ENCODE assay signal across 8 mouse cellular contexts in the genomic region with DNA sequence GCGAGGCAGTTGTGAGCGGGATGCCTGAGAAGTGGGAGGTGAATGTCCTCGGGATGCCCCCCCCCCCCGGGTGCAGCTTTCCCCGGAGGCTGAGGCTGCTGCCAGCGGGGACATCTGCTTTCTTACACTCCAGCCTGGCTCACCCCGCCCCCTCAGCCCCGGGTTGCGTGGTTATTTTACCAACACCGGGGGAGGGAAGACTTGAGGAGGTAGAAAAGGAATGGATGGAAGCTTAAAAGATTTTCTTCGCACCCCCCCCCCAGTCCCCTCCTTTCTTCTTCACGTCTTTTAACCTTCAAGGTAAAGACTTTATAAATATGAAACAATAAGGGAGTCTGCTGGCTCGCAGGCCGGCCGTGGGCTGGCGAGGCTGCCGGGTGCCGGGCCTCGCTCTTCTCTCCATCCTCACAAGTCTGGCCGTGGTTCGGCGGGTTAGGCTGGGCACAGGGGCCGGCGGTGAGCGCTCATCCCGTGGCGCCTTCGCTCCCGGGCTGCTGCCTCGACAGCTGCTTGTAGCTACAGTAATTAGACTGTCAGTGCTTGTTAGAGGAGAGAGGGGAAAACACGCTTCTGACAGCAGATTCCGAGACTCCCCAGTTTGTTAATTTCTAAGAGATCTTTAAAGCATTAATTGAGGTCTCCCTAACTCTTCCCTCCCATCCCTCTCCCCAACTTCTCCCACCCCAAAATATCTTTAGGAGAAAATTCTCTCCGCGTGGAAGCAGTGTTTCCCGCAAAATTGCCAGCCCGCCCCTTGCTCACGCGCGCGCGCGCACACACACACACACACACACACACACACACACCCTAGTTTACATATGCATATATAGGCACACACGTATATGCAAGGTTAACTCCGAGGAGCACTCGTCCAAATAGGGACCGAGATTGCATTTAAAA. TPM values are rescaled to one million over a fixed set of nuclear protein-coding genes. Genes with fewer than 3 reads are reported as not detected.
DNase-seq lines count a peak whose midpoint lies in the region; ATAC-seq and TF ChIP-seq lines count a peak whose summit lies in the region.

No protein-coding gene starts in this region.

- DNase-seq in adrenal gland, adult 18-20 months (ENCODE audit: low spot score in 2 of 2), result peak; percentile 15 to 28
- DNase-seq in adrenal gland, adult 8-10 months, result no peak
- peak; percentile 36 for DNase-seq in adrenal gland, postnatal 25 days
- DNase-seq in embryonic facial prominence, embryonic 14.5 days (ENCODE audit: low spot score), result peak; percentile 68
- DNase-seq in heart, postnatal 14 days, result peak; percentile 19 to 40
- DNase-seq in layer of hippocampus, adult 9-11 months, result peak; percentile 79
- DNase-seq in lung, postnatal 0 days (ENCODE audit: low spot score), result peak; percentile 24
- DNase-seq in right cerebral cortex, postnatal 10 days (ENCODE audit: low spot score in 2 of 2), result peak; percentile 85 to 89

- no peak for TF ChIP-seq CTCF in lung, postnatal 0 days (IDR thresholded peaks at IDR 0.05)

- no peak for TF ChIP-seq EP300 in lung, postnatal 0 days (IDR thresholded peaks at IDR 0.05)

- H3K4me3 ChIP-seq in embryonic facial prominence, embryonic 14.5 days (ENCODE audit: low read depth, low read length), result peak overlapping the region; percentile 60
- H3K4me3 ChIP-seq in lung, postnatal 0 days (ENCODE audit: low read depth, low read length), result peak overlapping the region; percentile 48

- H3K36me3 ChIP-seq in embryonic facial prominence, embryonic 14.5 days (ENCODE audit: control insufficient read depth, insufficient read depth, low read length), result no peaks in the 10 kb centered on the region
- no peaks in the 10 kb centered on the region for H3K36me3 ChIP-seq in lung, postnatal 0 days (ENCODE audit: insufficient read depth, low read length)

- no peaks in the 10 kb centered on the region for H3K9me3 ChIP-seq in embryonic facial prominence, embryonic 14.5 days (ENCODE audit: control insufficient read depth, low read length)
- H3K9me3 ChIP-seq in lung, postnatal 0 days (ENCODE audit: low read length), result no peaks in the 10 kb centered on the region

- no peaks in the 10 kb centered on the region; the same call in 1 of the 2 replicates for H3K4me1 ChIP-seq in embryonic facial prominence, embryonic 14.5 days (ENCODE audit: control insufficient read depth, insufficient read depth, low read length)
- no peaks in the 10 kb centered on the region for H3K4me1 ChIP-seq in lung, postnatal 0 days (ENCODE audit: insufficient read depth, low read depth, low read length)

- H3K27me3 ChIP-seq in embryonic facial prominence, embryonic 14.5 days (replicated peaks; ENCODE audit: control insufficient read depth, insufficient read depth, low read length), result peaks cover 6% of the 10 kb centered on the region
- H3K27me3 ChIP-seq in lung, postnatal 0 days (replicated peaks; ENCODE audit: insufficient read depth, low read length), result no peaks in the 10 kb centered on the region

- under 1% methylated on average over 44 of the region's 46 CpGs for WGBS in embryonic facial prominence, embryonic 14.5 days
- WGBS in lung, postnatal 0 days, result 1% methylated on average over 44 of the region's 46 CpGs

- H3K27ac ChIP-seq in embryonic facial prominence, embryonic 14.5 days (replicated peaks; ENCODE audit: low read depth, low read length), result no peak overlapping the region
- no peak overlapping the region for H3K27ac ChIP-seq in lung, postnatal 0 days (ENCODE audit: low read length)

- H3K9ac ChIP-seq in embryonic facial prominence, embryonic 14.5 days (ENCODE audit: low read depth, low read length), result peak overlapping the region; percentile 72
- H3K9ac ChIP-seq in lung, postnatal 0 days (replicated peaks; ENCODE audit: low read depth), result no peak overlapping the region

- intact Hi-C loops in heart, postnatal 14 days (cut with DNase I), result loop anchor here (5.0 to 10.0 kb wide), 2 partner anchors 147 to 629 kb away; partner anchors contain the start of gene Tbr1

- peak overlapping the region; percentile 99 for H3K4me2 ChIP-seq in embryonic facial prominence, embryonic 14.5 days (ENCODE audit: low read depth, low read length)
- H3K4me2 ChIP-seq in lung, postnatal 0 days (replicated peaks; ENCODE audit: low read depth, low read length), result peak overlapping the region; percentile 99

- ATAC-seq in embryonic facial prominence, embryonic 14.5 days (ENCODE audit: low read depth), result peak; percentile 73
- ATAC-seq in lung, postnatal 0 days, result no peak

RNA-seq across cellular contexts. Expression of gene Psmd14, which starts 55.9 kb away (rescaled TPM):
- total RNA-seq in adrenal gland, adult 18-20 months (2021), result 100 to 1,000 TPM in 1 of 2 experiments, 10 to 100 TPM in 1; 80.6 to 106 TPM
- 100 to 1,000 TPM in 3 of 4 experiments, 10 to 100 TPM in 1; 98.3 to 104 (median 101) TPM for total RNA-seq in adrenal gland, adult 8-10 months (2022)
- total RNA-seq in adrenal gland, postnatal 25 days (2021), result 89.9 and 97.1 TPM in 2 replicates
- polyA plus RNA-seq in embryonic facial prominence, embryonic 14.5 days (2014; fragmentation: Nextera tagmentation; extraction: Ambion mirVana), result 167 and 175 TPM in 2 replicates
- 10 to 100 TPM; 61.0 to 63.8 TPM for total RNA-seq in heart, postnatal 14 days (2021)
- polyA plus RNA-seq in lung, postnatal 0 days (2015; fragmentation: Nextera tagmentation; extraction: Ambion mirVana), result 87.4 and 94.3 TPM in 2 replicates
